Mouse (Mus musculus) retina, adult 2 months (tissue): ENCODE data around the gene Ttll8.

Experiments
- DNase-seq: peaks from one replicate; pipeline ENCODE4 v3.0.0-alpha.2; 2012; ENCODE audit warnings: low read depth, low spot score

Gene Ttll8

GRCm38 (mm10) chr15:88954368-88955072 is at the start of gene Ttll8:
Gene Ttll8, minus strand, starts transcription at chr15:88954418.
- no peak for DNase-seq

- DNase-seq = no peak
These were observed 47.0 kb upstream of the Ttll8 start for GRCm38 (mm10) chr15:89001245-89001644.

- no peak for DNase-seq
These were observed 46.1 kb upstream of the Ttll8 start for GRCm38 (mm10) chr15:89000367-89000766.

- no peak for DNase-seq
These were observed 44.9 kb upstream of the Ttll8 start for GRCm38 (mm10) chr15:88999124-88999523.

- no peak for DNase-seq
These were observed 44.4 kb upstream of the Ttll8 start for GRCm38 (mm10) chr15:88998636-88999035.

GRCm38 (mm10) chr15:88989236-88989635 is 35.0 kb upstream of the Ttll8 start:
- DNase-seq = no peak

- no peak for DNase-seq
These were observed 28.4 kb upstream of the Ttll8 start, which contains the start of gene Mov10l1 for GRCm38 (mm10) chr15:88982534-88983079. Gene Mov10l1, plus strand, starts transcription at chr15:88982909.

- no peak for DNase-seq
These were observed 24.9 kb upstream of the Ttll8 start for GRCm38 (mm10) chr15:88979138-88979446.

GRCm38 (mm10) chr15:88978281-88979137 is 24.3 kb upstream of the Ttll8 start, which contains the start of gene Mlc1:
Gene Mlc1, minus strand, starts transcription at chr15:88979007.
- no peak for DNase-seq

- DNase-seq = no peak
These were observed 18.1 kb upstream of the Ttll8 start for GRCm38 (mm10) chr15:88972300-88972699.

- no peak for DNase-seq
These were observed 9.9 kb upstream of the Ttll8 start for GRCm38 (mm10) chr15:88964070-88964578.

- DNase-seq = no peak
These were observed 3.3 kb upstream of the Ttll8 start for GRCm38 (mm10) chr15:88957522-88957921.

GRCm38 (mm10) chr15:88955342-88955741 is 1.1 kb upstream of the Ttll8 start:
- no peak for DNase-seq

- no peak for DNase-seq
These were observed 3.0 kb downstream of the Ttll8 start for GRCm38 (mm10) chr15:88951246-88951645.

GRCm38 (mm10) chr15:88946851-88947250 is 7.4 kb downstream of the Ttll8 start:
- DNase-seq = no peak

GRCm38 (mm10) chr15:88943896-88944551 is 10.2 kb downstream of the Ttll8 start:
- no peak for DNase-seq

- no peak for DNase-seq
These were observed 11.4 kb downstream of the Ttll8 start for GRCm38 (mm10) chr15:88942783-88943182.

GRCm38 (mm10) chr15:88937291-88937650 is 16.9 kb downstream of the Ttll8 start:
- no peak for DNase-seq

- no peak for DNase-seq
These were observed 17.5 kb downstream of the Ttll8 start for GRCm38 (mm10) chr15:88936619-88937290.

GRCm38 (mm10) chr15:88934141-88934540 is 20.1 kb downstream of the Ttll8 start:
- DNase-seq = peak; percentile 11

- no peak for DNase-seq
These were observed 21.6 kb downstream of the Ttll8 start for GRCm38 (mm10) chr15:88932667-88933066.
